Mouse (Mus musculus) cerebellum, adult 2 months (tissue): ENCODE measurements around the gene Zbtb8a. TPM values are rescaled to one million over a fixed set of nuclear protein-coding genes. Genes with fewer than 3 reads are reported as not detected.

Experiments
- DNase-seq, 2 experiments: peaks; one replicate each; pipeline ENCODE4 v3.0.0; 2021
- H3K27ac ChIP-seq: fragments of 200-500 bp; 2 replicates; pipeline ENCODE4 v1.5.1; 2012; ENCODE audit warnings: low read length, control low read depth, inconsistent platforms; ENCODE audit not compliant: insufficient read depth
- H3K27me3 ChIP-seq: fragments of 200-500 bp; 2 replicates; pipeline ENCODE4 v1.6.1; 2012; ENCODE audit warnings: inconsistent platforms, mild to moderate bottlenecking, low read length, moderate library complexity; ENCODE audit not compliant: control insufficient read depth, insufficient read depth
- H3K4me1 ChIP-seq: fragments of 200-500 bp; 2 replicates; pipeline ENCODE4 v1.6.1; 2011; ENCODE audit warnings: low read length; ENCODE audit not compliant: control insufficient read depth, insufficient read depth
- H3K4me3 ChIP-seq: fragments of 200-500 bp; replicated peaks from 2 replicates; pipeline ENCODE3; 2011; ENCODE audit warnings: mild to moderate bottlenecking, low read depth, low read length, control low read depth; ENCODE audit not compliant: insufficient read depth
- CTCF ChIP-seq: fragments of 200-500 bp; IDR thresholded peaks from 2 replicates; pipeline ENCODE4 v1.5.1; 2011; ENCODE audit warnings: low read depth, mild to moderate bottlenecking, control low read depth, low read length, moderate library complexity, borderline replicate concordance; ENCODE audit not compliant: insufficient read depth
- POLR2A ChIP-seq: fragments of 200-500 bp; IDR thresholded peaks from 2 replicates; pipeline ENCODE4 v1.6.1; 2011; ENCODE audit warnings: low read length, control low read depth, borderline replicate concordance; ENCODE audit not compliant: insufficient read depth
- WGBS: fragments of 180-500 bp; shearing (Covaris S2); methylation state at CpG from one replicate; pipeline ENCODE4 v1.1.7; 2018; 5-methylcytosine and 5-hydroxymethylcytosine counted together
- polyA plus RNA-seq: library from polyadenylated mRNA; depleted of rRNA; stranded (reverse); fragments of >200 nt; gene quantifications from 2 replicates; pipeline ENCODE4 v1.2.3, GENCODE M21; 2012

Gene Zbtb8a
- polyA plus RNA-seq, 1 experiment, result 10.6 TPM

DNA sequence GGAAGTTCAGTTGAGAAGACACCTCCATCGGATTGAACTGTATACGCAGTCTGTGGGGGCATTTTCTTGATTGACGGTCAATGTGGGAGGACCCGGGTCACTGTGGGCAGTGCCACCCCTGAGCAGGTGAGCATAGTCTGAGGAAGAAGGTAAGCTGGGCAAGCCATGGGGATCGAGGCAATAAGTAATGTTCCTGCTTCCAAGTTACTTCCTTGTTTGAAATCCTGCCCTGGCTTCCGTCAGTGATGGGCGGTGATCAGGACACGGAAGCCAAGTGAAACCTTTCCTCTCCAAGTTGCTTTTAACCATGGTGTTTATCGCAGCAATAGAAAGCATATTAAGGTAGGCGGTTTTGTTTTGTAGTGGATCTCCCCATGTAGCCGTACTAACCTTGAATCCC lies 7.8 kb upstream of the Zbtb8a start:
- WGBS, result 84% methylated on average over 11 of the region's 11 CpGs
- Histone ChIP-seq H3K4me1 (no peaks in the 10 kb centered on the region), H3K27me3 (no peaks in the 10 kb centered on the region), H3K27ac (no peak overlapping the region), H3K4me3 (no peak overlapping the region)
- no peak for TF ChIP-seq CTCF
- TF ChIP-seq POLR2A, result no peak
- DNase-seq, result no peak

DNA sequence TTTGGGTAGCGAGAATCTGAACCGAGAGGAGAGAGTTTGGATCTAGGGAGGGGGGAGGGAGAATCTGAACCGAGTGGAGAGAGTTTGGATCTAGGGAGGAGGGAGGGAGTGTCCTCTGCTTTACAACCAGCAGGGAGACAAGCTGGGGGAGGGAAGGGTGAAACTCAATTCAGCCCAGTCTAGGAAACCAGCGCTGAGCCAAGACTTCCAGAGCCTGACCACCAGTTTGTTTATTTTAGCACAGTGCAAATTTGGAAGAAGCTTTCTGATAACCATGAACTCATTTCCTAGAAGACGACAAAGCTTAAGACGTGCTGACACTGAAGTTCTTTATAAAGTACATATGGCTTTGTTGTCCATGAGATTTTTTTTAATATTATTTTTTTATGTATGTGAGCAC lies 6.5 kb upstream of the Zbtb8a start:
- Histone ChIP-seq H3K27me3 (no peaks in the 10 kb centered on the region), H3K4me3 (no peak overlapping the region), H3K4me1 (no peaks in the 10 kb centered on the region), H3K27ac (no peak overlapping the region)
- 44% methylated on average over 6 of the region's 6 CpGs for WGBS
- DNase-seq, result no peak
- TF ChIP-seq CTCF (no peak), POLR2A (no peak)

DNA sequence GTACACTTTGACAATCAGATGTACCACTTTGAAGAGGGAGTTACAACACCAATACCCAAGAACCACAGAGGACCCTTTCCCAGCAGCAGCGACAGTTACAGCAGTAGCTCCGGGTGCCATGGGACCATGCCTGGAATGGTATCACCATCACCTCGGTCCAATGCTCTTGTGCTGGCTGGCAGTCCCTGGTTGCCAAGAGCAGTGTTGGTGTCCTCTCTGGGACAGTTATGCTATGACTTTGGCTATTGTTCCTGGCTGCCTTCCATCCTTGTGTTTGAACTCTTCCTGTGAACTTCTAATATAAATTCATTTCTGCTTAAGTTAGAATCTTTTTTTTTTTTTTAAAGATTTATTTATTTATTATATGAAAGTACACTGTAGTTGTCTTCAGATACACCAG lies 5.7 kb upstream of the Zbtb8a start:
- TF ChIP-seq CTCF (no peak), POLR2A (no peak)

DNA sequence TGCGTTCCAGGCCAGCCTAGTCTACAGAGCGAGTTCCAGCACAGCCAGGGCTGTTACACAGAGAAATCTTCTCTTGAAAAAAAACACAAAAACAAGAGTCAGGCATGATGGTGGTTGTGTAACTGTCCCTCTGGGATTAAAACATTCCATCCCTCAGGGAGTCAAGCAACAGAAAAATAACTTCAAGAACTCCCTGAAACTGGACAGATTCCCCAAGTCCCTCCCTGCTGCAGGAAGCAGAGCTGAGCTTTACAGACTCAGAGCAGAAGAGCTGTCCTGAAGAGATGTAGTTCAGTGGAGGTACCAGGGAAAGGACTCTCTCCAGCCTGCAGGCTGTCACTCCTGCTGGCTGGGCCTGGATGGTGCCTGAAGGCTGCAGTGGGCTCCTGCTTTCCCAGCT lies 4.6 kb upstream of the Zbtb8a start:
- TF ChIP-seq CTCF, result no peak
- TF ChIP-seq POLR2A, result no peak
- Histone ChIP-seq H3K4me1 (no peaks in the 10 kb centered on the region), H3K27ac (no peak overlapping the region), H3K4me3 (no peak overlapping the region), H3K27me3 (no peaks in the 10 kb centered on the region)
- WGBS, result 90% methylated on average over 2 of the region's 2 CpGs
- DNase-seq, result no peak

More for the DNA sequence above, 5.7 kb upstream of the Zbtb8a start:
- H3K4me3 ChIP-seq, result no peak overlapping the region
- 67% methylated on average over 3 of the region's 3 CpGs for WGBS
- H3K4me1 ChIP-seq, result no peaks in the 10 kb centered on the region
- no peak for DNase-seq
- H3K27me3 ChIP-seq, result no peaks in the 10 kb centered on the region
- no peak overlapping the region for H3K27ac ChIP-seq

DNA sequence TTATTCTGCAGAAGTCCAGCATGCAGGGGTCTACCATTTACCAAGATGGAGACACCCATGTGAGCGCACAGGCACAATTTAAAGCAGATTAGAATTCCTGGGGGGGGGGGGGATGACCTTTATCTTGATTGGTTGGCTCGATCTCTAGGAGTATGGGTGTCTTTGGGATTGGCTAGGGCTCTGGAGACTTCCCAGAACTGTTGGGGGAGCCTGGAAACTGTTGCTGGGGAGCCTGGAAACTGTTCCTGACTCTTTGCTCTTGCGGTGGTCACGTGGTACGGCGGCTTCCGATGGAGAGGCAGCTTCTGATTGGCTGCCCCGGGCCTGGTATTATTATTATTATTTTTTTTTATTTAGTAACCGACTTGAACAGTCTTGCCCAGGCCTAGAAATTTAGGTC lies 4.1 kb upstream of the Zbtb8a start:
- Histone ChIP-seq H3K27me3 (no peaks in the 10 kb centered on the region), H3K4me3 (no peak overlapping the region), H3K27ac (no peak overlapping the region), H3K4me1 (no peaks in the 10 kb centered on the region)
- no peak for TF ChIP-seq CTCF
- DNase-seq, result no peak
- WGBS, result 83% methylated on average over 9 of the region's 9 CpGs

DNA sequence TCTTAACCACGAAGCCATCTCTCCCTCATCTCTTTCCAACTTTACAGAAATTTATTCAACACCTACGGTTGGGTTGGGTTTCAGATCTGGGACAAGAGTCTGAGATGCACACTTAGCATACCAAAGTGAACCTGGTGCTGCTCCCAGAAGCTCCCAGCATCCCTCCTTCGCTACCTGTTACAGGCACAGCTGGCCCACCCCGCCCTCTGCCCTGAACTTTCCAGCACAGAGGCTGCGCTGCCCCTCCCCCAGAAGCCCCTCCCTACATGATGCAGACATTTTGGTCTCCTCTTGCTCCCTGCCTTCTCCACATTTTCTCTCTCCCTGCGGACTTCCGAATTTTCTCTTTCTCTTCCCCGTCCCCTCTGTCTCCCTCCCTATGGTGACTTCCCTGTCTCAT lies 3.2 kb upstream of the Zbtb8a start:
- H3K27me3 ChIP-seq, result no peaks in the 10 kb centered on the region
- DNase-seq, result no peak
- no peak overlapping the region for H3K27ac ChIP-seq
- no peaks in the 10 kb centered on the region for H3K4me1 ChIP-seq
- 80% methylated on average over 8 of the region's 8 CpGs for WGBS
- no peak for TF ChIP-seq CTCF
- TF ChIP-seq POLR2A, result no peak
- no peak overlapping the region for H3K4me3 ChIP-seq

DNA sequence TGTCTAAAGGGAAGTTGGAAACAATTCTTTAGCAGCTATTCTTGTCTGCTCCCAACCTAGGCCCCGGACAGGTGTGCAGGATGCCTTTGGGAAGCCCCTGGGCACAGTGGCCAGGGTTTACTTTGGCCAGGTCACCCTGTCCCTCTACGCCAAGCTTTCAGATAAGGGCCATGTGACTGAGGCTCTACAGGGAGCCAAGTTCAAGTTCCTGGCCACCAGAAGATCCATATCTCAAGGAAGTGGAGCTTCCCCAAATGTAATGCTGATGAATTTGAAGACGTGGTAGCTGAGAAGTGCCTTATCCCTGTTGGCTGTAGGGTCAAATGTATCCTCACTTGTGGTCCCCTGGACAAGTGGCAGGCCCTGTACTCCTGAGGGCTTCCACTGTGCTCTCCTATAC lies 1.9 kb upstream of the Zbtb8a start:
- DNase-seq, result no peak
- no peak for TF ChIP-seq POLR2A
- no peak for TF ChIP-seq CTCF
- no peak overlapping the region for H3K27ac ChIP-seq
- no peaks in the 10 kb centered on the region; the same call in 1 of the 2 replicates for H3K4me1 ChIP-seq
- no peak overlapping the region for H3K4me3 ChIP-seq
- no peaks in the 10 kb centered on the region for H3K27me3 ChIP-seq
- WGBS, result 81% methylated on average over 3 of the region's 3 CpGs

DNA sequence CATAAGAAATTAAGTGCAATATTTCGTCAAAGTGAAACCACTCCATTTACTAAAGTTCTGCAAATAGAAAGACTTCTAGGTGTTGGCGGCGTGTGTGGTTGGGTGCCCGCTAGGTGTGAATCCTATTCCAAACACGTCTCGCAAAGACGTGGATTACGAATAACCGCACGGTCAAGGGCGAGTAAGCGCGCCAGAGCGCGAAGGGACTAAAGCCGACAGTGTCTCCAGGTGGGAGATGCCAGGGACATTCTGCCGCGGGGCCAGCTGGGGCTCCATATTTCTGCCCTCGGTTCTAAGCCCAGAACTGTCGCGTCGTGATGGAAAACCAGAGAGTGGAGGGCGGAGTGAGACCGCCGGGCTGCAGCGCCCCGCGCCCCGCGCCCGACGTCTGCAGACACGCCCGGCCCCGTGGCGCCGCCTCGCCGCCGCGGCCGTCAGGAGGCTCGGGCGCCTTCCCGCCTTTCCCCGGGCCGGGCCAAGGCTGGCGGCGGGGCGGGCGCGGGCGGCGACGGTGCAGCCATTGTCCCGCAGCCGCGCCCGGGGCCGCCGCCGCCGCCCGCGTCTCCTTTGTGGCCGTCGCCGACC lies 863 bp downstream of the Zbtb8a start:
- Histone ChIP-seq H3K4me3 (peak overlapping the region; percentile 94), H3K27me3 (no peaks in the 10 kb centered on the region), H3K27ac (peak overlapping the region; percentile 16), H3K4me1 (no peaks in the 10 kb centered on the region; the same call in 1 of the 2 replicates)
- TF ChIP-seq POLR2A (no peak), CTCF (no peak)
- WGBS, result under 1% methylated on average over 62 of the region's 68 CpGs
- DNase-seq, result peak; percentile 60 to 70
